Mouse (Mus musculus) myocyte (in vitro differentiated cells): ENCODE data around the gene Mill2. TPM values are rescaled to one million over a fixed set of nuclear protein-coding genes. Genes with fewer than 3 reads are reported as not detected.

Source experiments
- H3K27me3 ChIP-seq: one replicate; pipeline ENCODE4 v1.6.1; 2011; ENCODE audit not compliant: control insufficient read depth, insufficient read depth, insufficient read length
- H3K36me3 ChIP-seq: one replicate; pipeline ENCODE4 v1.6.1; 2011; ENCODE audit not compliant: control insufficient read depth, insufficient read depth
- H3K4me2 ChIP-seq: one replicate; pipeline ENCODE4 v1.6.1; 2011; ENCODE audit warnings: low read depth, control low read depth
- H3K4me3 ChIP-seq: one replicate; pipeline ENCODE4 v1.5.1; 2011; ENCODE audit warnings: mild to moderate bottlenecking, control low read depth, moderate library complexity
- H3K79me2 ChIP-seq: one replicate; pipeline ENCODE4 v1.6.1; 2011; ENCODE audit not compliant: control insufficient read depth, insufficient read depth
- H3ac ChIP-seq: one replicate; pipeline ENCODE4 v1.6.1; 2011; ENCODE audit not compliant: control insufficient read depth, insufficient read length
- CEBPB ChIP-seq: IDR thresholded peaks from 2 replicates; pipeline ENCODE4 v1.6.1; 2011; ENCODE audit warnings: mild to moderate bottlenecking, moderate library complexity; ENCODE audit not compliant: poor library complexity, insufficient read depth, severe bottlenecking
- E2F4 ChIP-seq: IDR thresholded peaks from one replicate; pipeline ENCODE4 v1.6.1; 2011; ENCODE audit warnings: mild to moderate bottlenecking, control low read depth, moderate library complexity; ENCODE audit not compliant: insufficient read depth
- MAX ChIP-seq: IDR thresholded peaks from one replicate; pipeline ENCODE4 v1.6.1; 2011; ENCODE audit warnings: low read depth, mild to moderate bottlenecking, control low read depth
- MYOD1 ChIP-seq, 3 experiments: IDR thresholded peaks; one replicate each; pipeline ENCODE4 v1.6.1; 2011; ENCODE audit warnings: control low read depth in 2 of 3, low read depth in 2 of 3, mild to moderate bottlenecking in 2 of 3, moderate library complexity in 1 of 3; ENCODE audit not compliant: insufficient read length in 2 of 3, control insufficient read depth in 1 of 3
- MYOG ChIP-seq, 3 experiments: IDR thresholded peaks; one replicate each; pipeline ENCODE4 v1.6.1; 2011; ENCODE audit warnings: control low read depth in 2 of 3, low read depth in 2 of 3, mild to moderate bottlenecking in 2 of 3; ENCODE audit not compliant: insufficient read length in 2 of 3, control insufficient read depth in 1 of 3, insufficient read depth in 1 of 3
- POLR2A ChIP-seq: IDR thresholded peaks from one replicate; pipeline ENCODE4 v1.6.1; 2011; ENCODE audit warnings: low read depth, mild to moderate bottlenecking, control low read depth, moderate library complexity; ENCODE audit not compliant: insufficient read length
- POLR2AphosphoS2 ChIP-seq: IDR thresholded peaks from one replicate; pipeline ENCODE4 v1.6.1; 2011; ENCODE audit warnings: low read depth, control low read depth; ENCODE audit not compliant: insufficient read length
- REST ChIP-seq: IDR thresholded peaks from one replicate; pipeline ENCODE4 v1.6.1; 2011; ENCODE audit warnings: mild to moderate bottlenecking, control low read depth, moderate library complexity; ENCODE audit not compliant: insufficient read depth, insufficient read length
- SRF ChIP-seq: IDR thresholded peaks from one replicate; pipeline ENCODE4 v1.6.1; 2011; ENCODE audit warnings: low read depth; ENCODE audit not compliant: control insufficient read depth, insufficient read length
- TCF12 ChIP-seq: IDR thresholded peaks from one replicate; pipeline ENCODE4 v1.6.1; 2011; ENCODE audit warnings: mild to moderate bottlenecking, control low read depth; ENCODE audit not compliant: poor library complexity, insufficient read depth, severe bottlenecking
- TCF3 ChIP-seq: IDR thresholded peaks from one replicate; pipeline ENCODE4 v1.6.1; 2011; ENCODE audit warnings: low read depth, control low read depth; ENCODE audit not compliant: insufficient read length
- USF1 ChIP-seq: IDR thresholded peaks from one replicate; pipeline ENCODE4 v1.6.1; 2011; ENCODE audit warnings: low read depth, mild to moderate bottlenecking, control low read depth, moderate library complexity
- polyA plus RNA-seq: library from polyadenylated mRNA; unstranded; fragments of >200 nt; fragmentation: generic; extraction: Trizol; gene quantifications from one replicate; pipeline ENCODE4 v1.2.1, GENCODE M21; 2012; ENCODE audit warnings: missing spikeins

Mill2 gene
- polyA plus RNA-seq, 1 experiment, result 0.24 TPM

DNA sequence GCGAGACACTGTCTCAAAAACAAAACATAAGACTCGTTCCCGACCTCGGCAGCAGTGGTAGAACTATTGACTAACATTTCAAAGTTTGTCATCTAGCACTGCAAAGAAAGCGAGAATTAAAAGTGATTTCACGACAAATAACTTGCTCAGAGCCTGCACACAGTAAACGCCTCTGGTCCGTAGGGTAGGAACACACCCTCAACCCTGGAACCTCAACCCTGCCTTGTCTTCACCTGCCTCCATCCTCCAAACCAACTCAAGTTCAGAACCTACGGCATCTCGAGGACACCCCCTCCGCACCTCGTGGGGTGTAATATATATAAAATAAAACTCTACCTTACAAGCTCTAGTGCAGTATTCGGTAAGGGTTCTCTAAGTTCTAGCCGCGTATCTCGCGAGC, 70.0 kb downstream of the Mill2 start:
- H3K36me3 ChIP-seq, result no peaks in the 10 kb centered on the region
- H3K4me2 ChIP-seq, result peak overlapping the region; percentile 78
- peak overlapping the region; percentile 46 for H3K4me3 ChIP-seq
- H3K27me3 ChIP-seq, result no peaks in the 10 kb centered on the region
- peak overlapping the region; percentile 60 for H3ac ChIP-seq
- peaks cover 5% of the 10 kb centered on the region for H3K79me2 ChIP-seq
- no peak for TF ChIP-seq MYOG (IDR thresholded peaks at IDR 0.05; ENCODE audit: control insufficient read depth in 1 of 3, insufficient read depth in 1 of 3, insufficient read length in 2 of 3, low read depth in 2 of 3)
- no peak for TF ChIP-seq POLR2AphosphoS2
- no peak for TF ChIP-seq MYOD1 (IDR thresholded peaks at IDR 0.05; ENCODE audit: control insufficient read depth in 1 of 3, insufficient read length in 2 of 3, low read depth in 2 of 3)
- TF ChIP-seq MAX, result no peak
- no peak for TF ChIP-seq REST
- no peak for TF ChIP-seq TCF12
- no peak for TF ChIP-seq SRF
- no peak for TF ChIP-seq USF1
- no peak for TF ChIP-seq E2F4
- TF ChIP-seq POLR2A, result no peak
- TF ChIP-seq CEBPB, result no peak
- TF ChIP-seq TCF3, result no peak

DNA sequence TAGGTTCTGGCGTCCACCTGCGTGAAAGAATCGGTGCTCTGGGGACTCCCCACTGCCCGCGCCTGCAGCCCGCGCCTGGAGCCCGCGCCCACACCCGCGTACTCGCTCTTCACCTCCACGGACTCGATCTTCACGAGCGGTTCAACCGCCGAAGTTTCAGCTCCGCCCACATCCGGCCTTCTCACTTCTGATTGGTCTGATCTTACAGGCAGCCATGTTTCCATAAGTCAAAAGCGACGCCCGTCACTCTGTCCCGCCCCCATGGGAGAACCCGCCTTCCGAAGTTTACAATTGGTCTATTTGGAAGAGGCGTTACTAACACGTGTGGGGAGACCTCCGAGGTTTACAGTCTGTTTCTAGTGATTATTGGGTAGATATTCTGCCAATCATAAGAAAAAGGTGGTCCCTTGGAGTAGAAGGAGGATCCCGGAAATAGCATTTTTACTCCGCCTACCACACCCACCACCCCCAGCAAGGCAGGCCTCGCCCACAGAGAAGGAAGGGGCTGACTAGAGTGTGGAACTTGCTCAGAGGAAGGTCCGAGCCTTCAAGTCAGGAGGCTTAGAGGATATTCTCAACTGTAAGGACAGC, 70.6 kb downstream of the Mill2 start, which contains the start of gene Ccdc61:
Gene Ccdc61 (minus strand): TSS at position 175 of the 591 bp plus-strand sequence.
- H3K79me2 ChIP-seq, result peaks cover 5% of the 10 kb centered on the region
- TF ChIP-seq TCF12 (no peak), POLR2A (peak; percentile 67), MYOD1 (IDR thresholded peaks at IDR 0.05; ENCODE audit: control insufficient read depth in 1 of 3, insufficient read length in 2 of 3, low read depth in 2 of 3) (no peak), POLR2AphosphoS2 (peak; percentile 53), USF1 (peak; percentile 76)
- H3K4me3 ChIP-seq, result peak within 1 kb of the TSS; percentile 46
- H3K4me2 ChIP-seq, result peak within 1 kb of the TSS; percentile 79
- no peaks in the 10 kb centered on the region for H3K27me3 ChIP-seq
- H3ac ChIP-seq, result peak within 1 kb of the TSS; percentile 60
- H3K36me3 ChIP-seq, result no peaks in the 10 kb centered on the region

Other genes with a start within 250 kb of the Mill2 start
- not detected for gene Psg23, start 223.5 kb upstream of the Mill2 start, polyA plus RNA-seq
- gene Psg21, start 183.2 kb upstream of the Mill2 start, polyA plus RNA-seq, result not detected
- not detected for gene Psg20, start 153.8 kb upstream of the Mill2 start, polyA plus RNA-seq
- gene Psg22, start 121.9 kb upstream of the Mill2 start, polyA plus RNA-seq, result not detected
- not detected for gene Psg19, start 41.4 kb upstream of the Mill2 start, polyA plus RNA-seq
- 0.01 TPM for gene Psg17, start 18.4 kb upstream of the Mill2 start, polyA plus RNA-seq
- gene Pglyrp1, start 31.4 kb downstream of the Mill2 start, polyA plus RNA-seq, result not detected
- 7.7 TPM for gene Ccdc61, start 70.4 kb downstream of the Mill2 start, polyA plus RNA-seq
- 0.06 TPM for gene Nova2, start 85.9 kb downstream of the Mill2 start, polyA plus RNA-seq
- not detected for gene Nanos2, start 147.4 kb downstream of the Mill2 start, polyA plus RNA-seq
- gene Mypop, start 151.3 kb downstream of the Mill2 start, polyA plus RNA-seq, result 10.4 TPM
- gene Irf2bp1, start 164.1 kb downstream of the Mill2 start, polyA plus RNA-seq, result 27.6 TPM
- gene Foxa3, start 183.6 kb downstream of the Mill2 start, polyA plus RNA-seq, result 0.12 TPM
- 90.3 TPM for gene Sympk, start 184.4 kb downstream of the Mill2 start, polyA plus RNA-seq
- 0.04 TPM for gene Rsph6a, start 214.7 kb downstream of the Mill2 start, polyA plus RNA-seq
- gene Dmwd, start 236.3 kb downstream of the Mill2 start, polyA plus RNA-seq, result 83.7 TPM
- gene Dmpk, start 243.9 kb downstream of the Mill2 start, polyA plus RNA-seq, result 294 TPM